Mouse (Mus musculus) forebrain, embryonic 13.5 days (tissue): Measurements from ENCODE around the gene Heatr1. TPM values are rescaled to one million over a fixed set of nuclear protein-coding genes. Genes with fewer than 3 reads are reported as not detected.
A peak's percentile ranks its signal among the peaks of the same experiment; 100 is the strongest.

Experiments used
- ATAC-seq: fragments of 200-750 bp; cut with Nextera tagmentation; 2 replicates; pipeline ENCODE4 v1.8.0; 2017
- H3K27ac ChIP-seq: fragments of 300-500 bp; sonication (generic); 2 replicates; pipeline ENCODE4 v1.5.1; 2015; ENCODE audit warnings: inconsistent platforms, mild to moderate bottlenecking, moderate library complexity
- H3K27me3 ChIP-seq: fragments of 300-500 bp; sonication (generic); 2 replicates; pipeline ENCODE4 v1.6.1; 2015; ENCODE audit warnings: mild to moderate bottlenecking, inconsistent platforms
- H3K36me3 ChIP-seq: fragments of 300-500 bp; sonication (generic); 2 replicates; pipeline ENCODE4 v1.6.1; 2015; ENCODE audit warnings: mild to moderate bottlenecking, inconsistent platforms; ENCODE audit not compliant: poor library complexity, severe bottlenecking
- H3K4me1 ChIP-seq: fragments of 300-500 bp; sonication (generic); 2 replicates; pipeline ENCODE4 v1.6.1; 2015; ENCODE audit warnings: inconsistent platforms
- H3K4me2 ChIP-seq: fragments of 300-500 bp; sonication (generic); 2 replicates; pipeline ENCODE4 v1.6.1; 2015; ENCODE audit warnings: inconsistent platforms, mild to moderate bottlenecking, moderate library complexity
- H3K4me3 ChIP-seq: fragments of 300-500 bp; sonication (generic); 2 replicates; pipeline ENCODE4 v1.5.1; 2015; ENCODE audit warnings: mild to moderate bottlenecking, inconsistent platforms
- H3K9ac ChIP-seq: fragments of 300-500 bp; sonication (generic); 2 replicates; pipeline ENCODE4 v1.6.1; 2015; ENCODE audit warnings: mild to moderate bottlenecking, inconsistent platforms
- H3K9me3 ChIP-seq: fragments of 300-500 bp; sonication (generic); replicated peaks from 2 replicates; pipeline ENCODE4 v1.6.1; 2016; ENCODE audit warnings: inconsistent platforms
- WGBS: fragments of 180-500 bp; shearing (Covaris S2); methylation state at CpG from one replicate; pipeline ENCODE4 v1.1.7; 2015; 5-methylcytosine and 5-hydroxymethylcytosine counted together
- polyA plus RNA-seq: library from polyadenylated mRNA; unstranded; fragments of >200 nt; fragmentation: Nextera tagmentation; extraction: Ambion mirVana; gene quantifications from 2 replicates; pipeline ENCODE4 v1.2.1, GENCODE M21; 2015

The Heatr1 gene
- 18.3 and 20.9 TPM in 2 replicates for polyA plus RNA-seq

GRCm38 (mm10) chr13:12394609-12395505, at the start of gene Heatr1:
Gene Heatr1, plus strand, starts transcription at chr13:12395027.
- Histone ChIP-seq H3K9me3 (no peaks in the 10 kb centered on the region), H3K9ac (peak within 1 kb of the TSS; percentile 67), H3K27ac (no peak within 1 kb of the TSS), H3K4me1 (peaks cover 10% of the 10 kb centered on the region), H3K4me2 (peak within 1 kb of the TSS; percentile 90), H3K4me3 (peak within 1 kb of the TSS; percentile 76), H3K27me3 (peaks cover 9% of the 10 kb centered on the region), H3K36me3 (peaks cover 20% of the 10 kb centered on the region)
- ATAC-seq, result peak; percentile 96
- under 1% methylated on average over 43 of the region's 43 CpGs for whole genome bisulfite sequencing

- H3K4me2 ChIP-seq, result no peak overlapping the region
- H3K9me3 ChIP-seq, result no peaks in the 10 kb centered on the region
- H3K4me1 ChIP-seq, result no peaks in the 10 kb centered on the region
- WGBS, result 48% methylated on average over 3 of the region's 3 CpGs
- H3K4me3 ChIP-seq, result no peak overlapping the region
- no peak overlapping the region for H3K27ac ChIP-seq
- no peaks in the 10 kb centered on the region for H3K27me3 ChIP-seq
- no peak for ATAC-seq
- H3K9ac ChIP-seq, result no peak overlapping the region
- H3K36me3 ChIP-seq, result no peaks in the 10 kb centered on the region
These were observed 48.0 kb upstream of the Heatr1 start for GRCm38 (mm10) chr13:12346837-12347236.

DNA sequence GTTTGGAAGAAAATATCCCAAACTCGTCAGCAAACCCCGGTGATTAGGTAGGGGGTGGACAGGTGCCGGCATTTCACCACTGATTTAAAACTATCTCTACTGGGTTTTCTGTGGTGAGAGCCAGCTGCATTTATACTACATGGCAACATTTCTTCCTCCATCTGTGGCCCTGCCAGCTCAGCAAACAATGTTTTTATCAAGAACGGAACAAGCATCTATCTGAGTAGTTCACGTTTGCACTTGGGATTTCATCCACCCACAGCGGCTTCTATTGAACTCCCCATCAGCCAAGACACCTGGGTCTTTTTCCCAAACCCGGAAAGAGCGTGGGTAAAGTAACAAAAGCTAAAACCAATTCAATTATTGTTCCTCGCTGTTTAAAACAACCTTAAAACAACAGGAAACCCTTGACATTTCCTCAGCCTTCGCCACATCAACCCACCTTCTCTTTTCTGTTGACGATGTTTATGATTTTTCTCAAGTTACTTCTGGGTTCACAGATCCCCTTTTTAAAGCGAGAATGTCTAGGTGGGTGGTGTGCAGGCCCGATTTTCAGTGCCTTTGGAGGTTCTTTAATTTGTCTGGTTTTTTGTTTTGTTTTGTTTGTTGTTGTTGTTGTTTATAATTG, 45.5 kb upstream of the Heatr1 start:
- H3K4me3 ChIP-seq, result no peak overlapping the region
- ATAC-seq, result no peak
- H3K4me1 ChIP-seq, result no peaks in the 10 kb centered on the region
- H3K36me3 ChIP-seq, result no peaks in the 10 kb centered on the region
- no peaks in the 10 kb centered on the region for H3K27me3 ChIP-seq
- H3K4me2 ChIP-seq, result no peak overlapping the region
- WGBS, result 81% methylated on average over 13 of the region's 13 CpGs
- H3K27ac ChIP-seq, result no peak overlapping the region
- no peak overlapping the region for H3K9ac ChIP-seq
- H3K9me3 ChIP-seq, result no peaks in the 10 kb centered on the region

DNA sequence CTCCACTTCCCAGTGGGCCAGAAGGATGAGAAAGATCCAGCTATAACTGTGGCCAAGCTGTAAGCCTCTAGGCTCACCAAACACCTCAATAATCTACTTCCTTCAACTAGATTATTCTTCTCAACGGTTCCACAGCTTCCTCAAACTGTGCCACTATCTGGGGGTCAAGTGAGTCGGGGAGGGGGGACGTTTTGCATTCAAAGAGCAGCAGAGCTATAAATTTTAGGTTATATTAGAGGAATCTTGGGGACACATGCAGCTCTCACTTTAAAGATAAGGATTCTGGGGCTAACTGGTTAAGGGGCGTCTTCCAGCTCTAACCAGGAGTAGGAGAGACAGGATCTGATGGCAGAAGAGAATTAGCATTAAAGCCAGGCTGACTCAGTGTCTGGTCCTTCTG, 38.6 kb upstream of the Heatr1 start:
- Histone ChIP-seq H3K27me3 (no peaks in the 10 kb centered on the region), H3K9ac (no peak overlapping the region), H3K36me3 (no peaks in the 10 kb centered on the region), H3K27ac (no peak overlapping the region), H3K9me3 (no peaks in the 10 kb centered on the region), H3K4me3 (no peak overlapping the region), H3K4me2 (no peak overlapping the region), H3K4me1 (no peaks in the 10 kb centered on the region)
- 77% methylated on average over 4 of the region's 4 CpGs for WGBS
- no peak for ATAC-seq

DNA sequence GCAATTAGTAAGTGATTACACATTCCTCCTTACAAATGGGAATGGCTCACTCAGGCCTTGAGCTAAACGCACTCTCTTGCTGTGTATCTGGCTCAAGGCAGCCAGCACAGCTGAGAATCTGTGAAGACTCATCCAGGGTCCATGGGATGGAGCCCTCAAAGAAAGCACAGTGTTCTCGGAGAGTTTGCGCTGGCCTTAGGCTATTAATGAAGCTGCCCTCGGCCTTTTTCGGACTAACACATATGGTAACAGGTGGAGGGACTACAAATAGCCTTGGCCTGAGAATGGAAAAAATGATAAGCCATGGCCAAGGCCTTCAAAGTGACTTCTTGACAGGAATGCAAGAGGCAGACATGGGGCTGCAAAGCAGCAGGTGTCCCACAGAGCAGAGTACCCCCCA, 37.3 kb upstream of the Heatr1 start:
- H3K27me3 ChIP-seq, result no peaks in the 10 kb centered on the region
- no peaks in the 10 kb centered on the region for H3K4me1 ChIP-seq
- WGBS, result 83% methylated on average over 5 of the region's 5 CpGs
- H3K4me3 ChIP-seq, result no peak overlapping the region
- H3K9me3 ChIP-seq, result no peaks in the 10 kb centered on the region
- no peak overlapping the region for H3K9ac ChIP-seq
- no peak overlapping the region for H3K27ac ChIP-seq
- ATAC-seq, result no peak
- H3K36me3 ChIP-seq, result no peaks in the 10 kb centered on the region
- no peak overlapping the region for H3K4me2 ChIP-seq

DNA sequence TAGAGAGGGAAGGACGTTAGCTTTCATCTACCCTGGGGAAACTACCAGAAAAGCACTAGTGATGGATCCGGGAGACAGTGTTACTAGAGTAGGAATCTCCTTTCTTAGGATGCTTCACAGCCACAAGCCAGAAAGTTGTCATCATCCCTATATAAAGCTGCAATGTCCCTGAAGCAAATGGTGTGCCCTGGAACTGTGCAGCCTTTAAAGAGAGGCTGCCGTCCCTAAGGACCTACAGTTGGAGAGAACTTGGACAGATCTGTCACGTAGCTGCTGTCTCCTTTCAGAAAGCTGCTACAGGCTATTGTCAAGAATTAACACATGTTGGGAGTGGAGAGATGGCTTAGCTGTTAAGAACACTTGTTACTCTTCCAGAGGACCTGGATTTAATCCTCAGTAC, 33.3 kb upstream of the Heatr1 start:
- 79% methylated on average over 4 of the region's 4 CpGs for WGBS

DNA sequence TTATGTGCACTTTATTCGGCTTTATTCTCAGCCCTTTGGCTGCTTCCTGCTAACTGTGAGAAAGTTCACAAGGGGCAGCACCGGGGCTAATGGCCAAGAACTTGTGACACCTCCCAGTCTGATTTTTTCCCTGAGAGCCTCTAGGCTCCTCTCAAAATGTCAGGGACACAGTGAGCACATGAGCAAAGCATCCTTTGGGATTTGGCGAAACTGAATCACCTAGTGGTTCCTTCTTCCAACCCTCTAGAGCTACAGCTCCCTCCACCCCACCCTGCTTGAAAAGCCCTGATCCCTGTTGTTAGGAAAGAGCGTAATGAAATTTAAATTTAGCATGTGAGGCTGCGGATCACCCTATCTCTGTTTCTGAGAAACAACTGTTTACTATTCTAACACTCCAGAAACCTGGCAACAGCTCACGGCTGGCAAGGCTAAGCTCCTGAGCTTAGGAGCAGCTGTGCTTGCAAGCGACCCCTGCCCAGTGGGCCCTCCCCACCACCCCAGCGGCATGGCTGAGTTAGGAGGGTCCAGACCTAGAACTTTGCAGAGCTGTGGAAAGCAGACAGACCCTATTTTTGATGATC, 25.7 kb upstream of the Heatr1 start:
- Histone ChIP-seq H3K36me3 (no peaks in the 10 kb centered on the region), H3K4me3 (no peak overlapping the region), H3K9me3 (no peaks in the 10 kb centered on the region), H3K4me2 (no peak overlapping the region), H3K27ac (no peak overlapping the region), H3K4me1 (no peaks in the 10 kb centered on the region), H3K9ac (no peak overlapping the region), H3K27me3 (no peaks in the 10 kb centered on the region)
- 62% methylated on average over 8 of the region's 8 CpGs for WGBS
- ATAC-seq, result no peak

More for the DNA sequence above, 33.3 kb upstream of the Heatr1 start:
- Histone ChIP-seq H3K4me1 (no peaks in the 10 kb centered on the region), H3K27ac (no peak overlapping the region), H3K27me3 (no peaks in the 10 kb centered on the region), H3K9me3 (0 out of 2 replicates have a peak, but pooled peaks cover 3% of the 10 kb centered on the region), H3K4me3 (no peak overlapping the region), H3K9ac (no peak overlapping the region), H3K36me3 (no peaks in the 10 kb centered on the region), H3K4me2 (no peak overlapping the region)
- ATAC-seq, result no peak

- H3K36me3 ChIP-seq, result no peaks in the 10 kb centered on the region
- ATAC-seq, result no peak
These were observed 24.9 kb upstream of the Heatr1 start for GRCm38 (mm10) chr13:12369930-12370329.

DNA sequence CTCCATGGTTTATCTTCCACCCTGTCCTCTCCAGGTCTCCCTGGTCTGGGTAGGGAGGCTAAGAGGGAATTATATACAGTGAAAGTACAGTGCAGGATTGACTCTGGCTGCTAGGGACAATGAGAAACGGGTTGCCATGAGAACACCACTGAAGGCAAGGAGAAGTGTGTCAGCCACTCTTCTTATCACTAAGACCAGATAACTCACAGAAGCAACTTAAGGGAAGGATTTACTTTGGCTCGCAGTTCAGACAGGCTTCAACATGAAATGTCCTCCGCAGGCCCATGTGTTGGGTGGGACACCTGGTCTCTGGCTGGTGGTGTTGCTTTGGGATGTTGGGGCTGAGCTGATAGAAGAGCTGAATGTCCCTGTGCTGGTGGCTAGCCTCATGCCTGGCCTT, 22.1 kb upstream of the Heatr1 start:
- WGBS, result 92% methylated on average over 3 of the region's 3 CpGs
- Histone ChIP-seq H3K36me3 (no peaks in the 10 kb centered on the region), H3K4me1 (no peaks in the 10 kb centered on the region), H3K27me3 (0 out of 2 replicates have a peak, but pooled peaks cover 1% of the 10 kb centered on the region), H3K4me2 (no peak overlapping the region), H3K4me3 (no peak overlapping the region), H3K9me3 (no peaks in the 10 kb centered on the region), H3K9ac (no peak overlapping the region), H3K27ac (no peak overlapping the region)
- ATAC-seq, result no peak

More at GRCm38 (mm10) chr13:12369930-12370329, 24.9 kb upstream of the Heatr1 start:
- H3K4me3 ChIP-seq, result no peak overlapping the region
- H3K27me3 ChIP-seq, result no peaks in the 10 kb centered on the region
- no peak overlapping the region for H3K4me2 ChIP-seq
- 92% methylated on average over 11 of the region's 11 CpGs for WGBS
- no peak overlapping the region for H3K9ac ChIP-seq
- H3K4me1 ChIP-seq, result no peaks in the 10 kb centered on the region
- no peaks in the 10 kb centered on the region for H3K9me3 ChIP-seq
- H3K27ac ChIP-seq, result no peak overlapping the region

- H3K9ac ChIP-seq, result no peak overlapping the region
- H3K27ac ChIP-seq, result no peak overlapping the region
- no peaks in the 10 kb centered on the region for H3K9me3 ChIP-seq
- no peaks in the 10 kb centered on the region for H3K4me1 ChIP-seq
- no peaks in the 10 kb centered on the region for H3K36me3 ChIP-seq
- ATAC-seq, result no peak
- no peak overlapping the region for H3K4me3 ChIP-seq
- H3K4me2 ChIP-seq, result no peak overlapping the region
- 0 out of 2 replicates have a peak, but pooled peaks cover 3% of the 10 kb centered on the region for H3K27me3 ChIP-seq
- WGBS, result 50% methylated on average over 1 of the region's 1 CpGs
These were observed 18.0 kb upstream of the Heatr1 start for GRCm38 (mm10) chr13:12376778-12377177.

- H3K9me3 ChIP-seq, result no peaks in the 10 kb centered on the region
- H3K36me3 ChIP-seq, result no peaks in the 10 kb centered on the region
- H3K4me1 ChIP-seq, result no peaks in the 10 kb centered on the region
- H3K9ac ChIP-seq, result no peak overlapping the region
- no peak for ATAC-seq
- H3K4me3 ChIP-seq, result no peak overlapping the region
- no peak overlapping the region for H3K27ac ChIP-seq
- H3K4me2 ChIP-seq, result no peak overlapping the region
- no peaks in the 10 kb centered on the region for H3K27me3 ChIP-seq
These were observed 10.0 kb upstream of the Heatr1 start for GRCm38 (mm10) chr13:12384796-12385195.

DNA sequence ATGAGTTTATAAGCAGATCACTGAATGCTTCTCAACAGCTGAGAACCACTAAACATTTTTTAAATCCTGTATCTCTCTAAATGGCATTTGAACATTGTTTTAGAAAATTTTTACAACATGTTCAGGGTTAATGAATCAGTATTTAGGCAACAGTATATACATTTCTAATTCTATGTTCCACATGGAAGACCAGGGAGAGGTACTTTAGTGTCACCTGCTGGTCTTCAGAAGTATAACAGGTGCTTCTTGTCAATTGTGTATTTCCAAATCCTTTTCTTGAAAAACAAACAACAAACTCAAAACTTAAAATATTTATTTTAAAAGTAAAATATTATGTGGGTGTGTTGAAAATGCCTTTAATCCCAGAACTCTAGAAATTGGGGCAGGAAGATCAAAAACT, 8.5 kb upstream of the Heatr1 start:
- no peaks in the 10 kb centered on the region for H3K36me3 ChIP-seq
- peak; percentile 59; the same call in 1 of the 2 replicates for ATAC-seq
- H3K4me1 ChIP-seq, result no peaks in the 10 kb centered on the region
- no peaks in the 10 kb centered on the region for H3K9me3 ChIP-seq
- no peaks in the 10 kb centered on the region for H3K27me3 ChIP-seq
- no peak overlapping the region for H3K27ac ChIP-seq
- H3K4me2 ChIP-seq, result no peak overlapping the region
- no peak overlapping the region for H3K9ac ChIP-seq
- H3K4me3 ChIP-seq, result no peak overlapping the region
